10 mouse cellular contexts compared by ENCODE assay signal in the genomic region with DNA sequence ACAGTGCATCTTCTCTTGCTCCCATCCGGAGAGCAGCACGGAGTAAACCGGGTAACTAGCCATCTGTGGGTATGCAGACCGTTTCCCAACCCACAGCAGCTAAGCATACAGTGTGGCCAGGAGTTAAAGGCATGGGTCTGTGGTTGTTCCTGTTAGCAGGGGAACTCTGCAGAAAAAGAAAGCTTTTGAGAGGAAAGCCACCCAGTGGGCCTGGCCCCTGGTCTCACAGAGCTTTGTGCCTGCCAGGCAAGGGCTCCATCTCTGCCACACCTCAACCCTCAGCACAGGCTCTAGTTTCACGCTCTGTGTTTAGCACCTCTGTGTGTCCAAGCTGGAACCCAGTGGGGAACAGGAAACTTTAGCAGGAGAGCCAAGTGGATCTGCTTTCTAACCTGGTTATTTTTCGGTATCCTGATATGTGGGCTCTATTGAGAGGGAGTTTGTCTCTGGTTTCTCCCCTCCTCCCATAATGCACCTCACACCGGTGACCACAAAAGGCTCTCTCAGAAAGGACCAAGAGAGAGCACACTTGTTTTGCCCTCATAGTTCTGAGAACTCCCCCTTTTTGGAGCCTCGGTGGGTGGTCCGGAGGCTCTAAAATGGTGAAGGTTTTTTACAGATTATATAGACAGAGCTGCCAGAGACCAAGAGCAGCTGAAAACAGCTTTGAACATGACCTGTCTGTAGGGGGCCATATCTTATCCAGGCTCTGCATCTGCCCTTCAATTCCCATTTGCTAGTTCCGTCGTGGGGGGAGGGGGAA.
DNase-seq lines count a peak whose midpoint lies in the region; ATAC-seq lines count a peak whose summit lies in the region.
"Had no signal": no experiment of that assay in that cellular context is flagged by ENCODE, and none has a peak within 500 bp of the region (broad histone marks: within the 10 kb centered on the region; RNA-seq: fewer than 3 reads in every experiment).

No protein-coding gene starts in this region.

- H3K27me3 ChIP-seq in heart, embryonic 11.5 days (ENCODE audit: control insufficient read depth, insufficient read depth, low read length), result no peaks in the 10 kb centered on the region; the same call in 1 of the 2 replicates
- H3K27me3 ChIP-seq in embryonic facial prominence, embryonic 15.5 days, result no peaks in the 10 kb centered on the region
- H3K27me3 ChIP-seq in limb, embryonic 13.5 days, result peaks cover 11% of the 10 kb centered on the region; the same call in 1 of the 2 replicates
- H3K27me3 ChIP-seq in midbrain, embryonic 14.5 days (ENCODE audit: control insufficient read depth, insufficient read depth, low read length), result no peaks in the 10 kb centered on the region

- H3K9me3 ChIP-seq in heart, embryonic 11.5 days (replicated peaks; ENCODE audit: control insufficient read depth, low read length), result no peaks in the 10 kb centered on the region
- H3K9me3 ChIP-seq in embryonic facial prominence, embryonic 15.5 days (replicated peaks), result no peaks in the 10 kb centered on the region
- 0 out of 2 replicates have a peak, but pooled peaks cover 3% of the 10 kb centered on the region for H3K9me3 ChIP-seq in limb, embryonic 13.5 days
- H3K9me3 ChIP-seq in midbrain, embryonic 14.5 days (ENCODE audit: control insufficient read depth, low read length), result no peaks in the 10 kb centered on the region
- H3K9me3 ChIP-seq: kidney, embryonic 15.5 days had no signal

- H3K4me2 ChIP-seq in heart, embryonic 11.5 days, result peak overlapping the region; percentile 29
- no peak overlapping the region for H3K4me2 ChIP-seq in embryonic facial prominence, embryonic 15.5 days (replicated peaks)
- H3K4me2 ChIP-seq in limb, embryonic 13.5 days (replicated peaks), result peak overlapping the region; percentile 38
- H3K4me2 ChIP-seq in midbrain, embryonic 14.5 days (ENCODE audit: low read length), result no peak overlapping the region
- H3K4me2 ChIP-seq: kidney, embryonic 15.5 days had no signal

- no peak for DNase-seq in heart, postnatal 36 days
- peak; percentile 58 for DNase-seq in midbrain, embryonic 14.5 days
- DNase-seq in ovary, postnatal 36 days (ENCODE audit: low spot score), result no peak
- no peak for DNase-seq in left cerebral cortex, postnatal 36 days (ENCODE audit: low spot score in 2 of 2)
- DNase-seq in heart, adult 11 months, result no peak
- DNase-seq: cerebellum, adult 9-11 months had no signal

- H3K4me1 ChIP-seq in heart, embryonic 11.5 days (ENCODE audit: control insufficient read depth, insufficient read depth, low read length), result peaks cover 5% of the 10 kb centered on the region; the same call in 1 of the 2 replicates
- peaks cover 19% of the 10 kb centered on the region for H3K4me1 ChIP-seq in embryonic facial prominence, embryonic 15.5 days
- H3K4me1 ChIP-seq in limb, embryonic 13.5 days, result peaks cover 28% of the 10 kb centered on the region
- peaks cover 54% of the 10 kb centered on the region for H3K4me1 ChIP-seq in midbrain, embryonic 14.5 days (ENCODE audit: control insufficient read depth, insufficient read depth, low read length)

- H3K4me3 ChIP-seq in heart, embryonic 11.5 days (ENCODE audit: low read depth, low read length), result no peak overlapping the region
- no peak overlapping the region for H3K4me3 ChIP-seq in embryonic facial prominence, embryonic 15.5 days (replicated peaks)
- H3K4me3 ChIP-seq in limb, embryonic 13.5 days, result no peak overlapping the region
- no peak overlapping the region for H3K4me3 ChIP-seq in midbrain, embryonic 14.5 days (replicated peaks; ENCODE audit: low read depth, low read length)
- H3K4me3 ChIP-seq: kidney, embryonic 15.5 days had no signal

- WGBS in heart, embryonic 11.5 days (ENCODE audit: insufficient replicate concordance), result 15% methylated on average over 11 of the region's 11 CpGs
- WGBS in embryonic facial prominence, embryonic 15.5 days, result 18% methylated on average over 11 of the region's 11 CpGs
- WGBS in limb, embryonic 13.5 days, result 9% methylated on average over 11 of the region's 11 CpGs
- 14% methylated on average over 11 of the region's 11 CpGs for WGBS in midbrain, embryonic 14.5 days

- ATAC-seq in heart, embryonic 11.5 days (replicated peaks; ENCODE audit: insufficient number of reproducible peaks, low FRiP score, low TSS enrichment), result no peak
- ATAC-seq in embryonic facial prominence, embryonic 15.5 days (ENCODE audit: insufficient number of reproducible peaks, low FRiP score, low TSS enrichment, low read depth), result peak; percentile 70
- peak; percentile 57 for ATAC-seq in limb, embryonic 13.5 days (ENCODE audit: low FRiP score, low read depth)
- ATAC-seq in midbrain, embryonic 14.5 days (ENCODE audit: low FRiP score, low TSS enrichment), result 0 out of 2 replicates have a peak, but pooled peaks have one; percentile 13

- H3K27ac ChIP-seq in heart, embryonic 11.5 days (ENCODE audit: low read depth, low read length), result no peak overlapping the region
- 0 out of 2 replicates have a peak overlapping the region, but pooled peaks have one; percentile 3 for H3K27ac ChIP-seq in embryonic facial prominence, embryonic 15.5 days (replicated peaks)
- H3K27ac ChIP-seq in limb, embryonic 13.5 days, result peak overlapping the region; percentile 87
- H3K27ac ChIP-seq in midbrain, embryonic 14.5 days (replicated peaks; ENCODE audit: low read depth, low read length), result peak overlapping the region; percentile 71
- H3K27ac ChIP-seq: kidney, embryonic 15.5 days had no signal

- intact Hi-C loops in heart, postnatal 36 days (cut with DNase I), result no loop called here
- intact Hi-C loops in left cerebral cortex, postnatal 36 days (cut with DNase I), result no loop called here

- no peaks in the 10 kb centered on the region for H3K36me3 ChIP-seq in heart, embryonic 11.5 days (ENCODE audit: control insufficient read depth, insufficient read depth, low read length)
- H3K36me3 ChIP-seq in embryonic facial prominence, embryonic 15.5 days, result no peaks in the 10 kb centered on the region
- no peaks in the 10 kb centered on the region for H3K36me3 ChIP-seq in limb, embryonic 13.5 days
- peaks cover 73% of the 10 kb centered on the region for H3K36me3 ChIP-seq in midbrain, embryonic 14.5 days (ENCODE audit: control insufficient read depth, insufficient read depth, low read length)
- H3K36me3 ChIP-seq: kidney, embryonic 15.5 days had no signal

- no peak overlapping the region for H3K9ac ChIP-seq in heart, embryonic 11.5 days (ENCODE audit: low read depth, low read length)
- H3K9ac ChIP-seq in embryonic facial prominence, embryonic 15.5 days, result no peak overlapping the region
- H3K9ac ChIP-seq in limb, embryonic 13.5 days, result no peak overlapping the region
- H3K9ac ChIP-seq in midbrain, embryonic 14.5 days (replicated peaks; ENCODE audit: low read length), result no peak overlapping the region; the same call in 1 of the 2 replicates
- H3K9ac ChIP-seq: kidney, embryonic 15.5 days had no signal

Comparison
In these comparisons a context has a peak if more than half of its experiments do, and no peak if none do; other contexts are left out.
1. H3K4me2 ChIP-seq: peak in heart, embryonic 11.5 days (single experiment) and limb, embryonic 13.5 days (single experiment); none in embryonic facial prominence, embryonic 15.5 days (single experiment) and midbrain, embryonic 14.5 days (single experiment).